Mouse (Mus musculus): Measurements from ENCODE around the gene Zfp78. TPM values are rescaled to one million over a fixed set of nuclear protein-coding genes. Genes with fewer than 3 reads are reported as not detected.
A peak's percentile ranks its signal among the peaks of the same experiment; 100 is the strongest.

Zfp78 gene
- polyA plus RNA-seq (2015; fragmentation: Nextera tagmentation; extraction: Ambion mirVana), result 0.82 and 1.1 TPM in 2 replicates

DNA sequence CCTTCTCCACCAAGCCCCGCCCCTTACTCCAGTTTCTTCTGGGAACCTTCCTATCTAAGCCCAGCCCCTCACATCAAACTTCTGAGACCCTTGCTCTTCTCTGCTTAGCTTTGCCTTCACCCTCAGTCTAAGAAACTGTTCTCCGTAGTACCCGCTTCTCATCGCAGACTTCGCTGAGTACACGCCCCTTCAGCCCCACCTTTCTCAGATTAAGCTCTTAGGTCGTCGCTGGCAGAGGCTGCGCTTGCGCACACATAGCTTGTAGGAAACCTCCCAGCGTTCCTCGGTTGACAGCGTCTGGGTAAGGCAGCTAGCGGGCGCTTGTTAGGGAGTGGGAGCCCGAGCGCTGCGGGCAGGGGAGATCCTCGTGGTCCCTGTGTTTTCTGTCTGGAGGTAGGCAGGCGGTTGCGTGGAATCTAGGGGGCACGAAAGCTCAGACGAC, at the start of gene Zfp78:
Zfp78 (plus strand) TSS at position 234 of the 442 bp plus-strand sequence.
- Histone ChIP-seq H3K36me3 (ENCODE audit: control insufficient read depth, insufficient read depth) (no peaks in the 10 kb centered on the region), H3K4me1 (replicated peaks; ENCODE audit: control insufficient read depth, insufficient read depth, low read length) (no peaks in the 10 kb centered on the region), H3K9me3 (ENCODE audit: control insufficient read depth) (no peaks in the 10 kb centered on the region), H3K9ac (ENCODE audit: low read depth, low read length) (peak within 1 kb of the TSS; percentile 50), H3K27me3 (replicated peaks; ENCODE audit: control insufficient read depth, insufficient read depth, low read length) (no peaks in the 10 kb centered on the region), H3K4me2 (replicated peaks; ENCODE audit: low read depth) (peak within 1 kb of the TSS; percentile 74), H3K27ac (ENCODE audit: low read depth, low read length) (peak within 1 kb of the TSS; percentile 76), H3K4me3 (ENCODE audit: low read depth, low read length) (peak within 1 kb of the TSS; percentile 50)
- ATAC-seq, result peak; percentile 82
- WGBS, result under 1% methylated on average over 23 of the region's 23 CpGs
- peak; percentile 57 for TF ChIP-seq CTCF (IDR thresholded peaks at IDR 0.05; ENCODE audit: low read depth)

DNA sequence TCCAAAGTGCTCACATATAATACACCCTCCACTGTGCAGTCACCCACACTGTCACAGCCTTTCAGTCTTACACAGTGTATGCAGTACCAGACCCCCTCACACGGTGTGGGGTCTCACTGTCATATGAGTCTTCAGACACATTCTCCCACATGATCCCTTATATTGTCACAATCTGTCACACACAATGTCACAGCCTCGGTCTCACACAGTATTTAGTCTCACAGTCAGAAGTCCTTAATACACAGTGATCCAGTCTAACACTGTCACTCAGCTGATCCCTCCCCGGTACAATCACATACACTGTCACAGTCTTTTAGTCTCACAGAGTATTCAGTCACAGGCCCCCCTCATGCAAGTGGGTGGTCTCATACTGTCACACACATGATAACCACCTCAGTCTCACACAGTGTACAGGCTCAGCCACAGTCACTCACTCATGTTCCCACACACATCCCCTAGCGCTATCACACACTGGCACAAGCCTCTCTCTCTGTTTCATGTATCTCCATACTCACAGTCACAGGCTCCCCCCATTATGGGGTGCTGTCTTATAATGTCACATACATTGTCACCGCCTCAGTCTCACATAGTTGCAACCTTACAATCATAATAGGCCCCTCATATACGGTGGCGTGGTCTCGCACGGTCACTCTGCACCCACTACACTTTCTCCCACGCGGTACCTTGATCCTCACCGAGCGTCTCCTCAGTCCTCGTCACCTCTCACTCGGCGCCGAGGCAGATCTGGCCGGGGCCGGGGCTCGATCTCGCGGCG, 32.4 kb upstream of the Zfp78 start:
- Histone ChIP-seq H3K4me3 (ENCODE audit: low read depth, low read length) (peak overlapping the region; percentile 42), H3K27me3 (replicated peaks; ENCODE audit: control insufficient read depth, insufficient read depth, low read length) (no peaks in the 10 kb centered on the region), H3K27ac (ENCODE audit: low read depth, low read length) (0 out of 2 replicates have a peak overlapping the region, but pooled peaks have one; percentile 1), H3K9ac (ENCODE audit: low read depth, low read length) (peak overlapping the region; percentile 45), H3K36me3 (ENCODE audit: control insufficient read depth, insufficient read depth) (no peaks in the 10 kb centered on the region), H3K4me1 (replicated peaks; ENCODE audit: control insufficient read depth, insufficient read depth, low read length) (no peaks in the 10 kb centered on the region), H3K4me2 (replicated peaks; ENCODE audit: low read depth) (peak overlapping the region; percentile 64), H3K9me3 (ENCODE audit: control insufficient read depth) (no peaks in the 10 kb centered on the region)
- TF ChIP-seq CTCF (IDR thresholded peaks at IDR 0.05; ENCODE audit: low read depth), result no peak
- ATAC-seq, result peak; percentile 32; the same call in 1 of the 2 replicates
- WGBS, result 15% methylated on average over 23 of the region's 23 CpGs

DNA sequence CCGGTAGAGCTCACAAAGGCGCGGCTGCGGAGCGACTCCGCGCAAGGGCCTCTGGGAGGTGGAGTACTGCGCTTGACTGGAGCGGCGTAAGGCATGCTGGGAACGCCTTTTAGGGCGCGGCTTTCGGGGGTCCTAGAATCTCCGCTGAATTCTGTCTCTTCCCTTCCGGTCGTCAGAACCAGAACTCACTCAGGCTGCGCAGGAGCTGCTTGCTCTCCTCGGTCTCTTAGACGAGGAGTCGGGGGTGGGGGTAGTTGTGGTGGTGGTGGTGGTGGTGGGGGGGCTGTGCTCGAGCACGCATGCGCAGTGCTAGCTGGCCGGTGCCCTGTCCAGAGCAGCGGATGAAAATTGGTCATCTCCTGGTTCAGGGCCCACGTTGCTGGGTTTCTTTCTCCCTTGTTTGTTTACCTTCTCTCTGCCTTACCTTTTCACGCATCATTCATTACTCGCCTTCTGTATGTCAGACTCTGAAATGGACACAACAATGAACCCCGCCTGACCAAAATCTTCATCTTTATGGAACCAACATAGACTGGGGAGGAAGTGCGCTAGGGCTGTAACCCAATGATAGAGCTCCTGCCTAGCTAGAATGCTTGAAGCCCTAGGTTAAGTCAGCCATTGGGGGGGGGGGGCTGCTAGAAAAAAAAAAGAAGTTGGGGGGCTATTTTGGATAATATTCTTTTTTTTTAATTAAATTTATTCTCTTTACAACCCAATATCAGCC, 31.7 kb upstream of the Zfp78 start, which contains the start of gene Zfp583:
Zfp583 (minus strand) TSS at position 53 of the 724 bp plus-strand sequence.
- peak; percentile 89 for ATAC-seq
- Histone ChIP-seq H3K36me3 (ENCODE audit: control insufficient read depth, insufficient read depth) (no peaks in the 10 kb centered on the region), H3K9ac (ENCODE audit: low read depth, low read length) (peak within 1 kb of the TSS; percentile 45), H3K4me2 (replicated peaks; ENCODE audit: low read depth) (peak within 1 kb of the TSS; percentile 64), H3K4me3 (ENCODE audit: low read depth, low read length) (peak within 1 kb of the TSS; percentile 42), H3K4me1 (replicated peaks; ENCODE audit: control insufficient read depth, insufficient read depth, low read length) (no peaks in the 10 kb centered on the region), H3K27me3 (replicated peaks; ENCODE audit: control insufficient read depth, insufficient read depth, low read length) (no peaks in the 10 kb centered on the region), H3K27ac (ENCODE audit: low read depth, low read length) (0 out of 2 replicates have a peak within 1 kb of the TSS, but pooled peaks have one; percentile 1), H3K9me3 (ENCODE audit: control insufficient read depth) (no peaks in the 10 kb centered on the region)
- WGBS, result 7% methylated on average over 31 of the region's 31 CpGs
- no peak for TF ChIP-seq CTCF (IDR thresholded peaks at IDR 0.05; ENCODE audit: low read depth)

DNA sequence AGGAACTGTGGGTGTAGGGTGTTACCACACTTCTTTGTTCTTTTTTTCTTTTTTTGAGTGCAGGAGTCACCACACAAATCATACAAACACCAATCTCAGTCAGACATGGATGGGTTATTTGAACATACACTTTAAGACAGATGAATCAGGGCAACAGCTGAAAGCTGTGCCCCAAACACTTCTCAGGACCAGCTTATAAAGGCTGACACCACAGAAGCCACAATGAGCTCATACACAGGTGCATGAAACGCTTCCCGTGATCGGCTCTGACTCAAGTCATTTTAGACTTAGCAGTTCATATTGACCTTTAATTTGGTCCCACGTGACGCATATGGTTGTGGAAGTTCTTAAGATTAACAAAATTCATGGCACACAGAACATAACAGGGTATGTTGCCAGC, 23.2 kb upstream of the Zfp78 start:
- H3K27me3 ChIP-seq (replicated peaks; ENCODE audit: control insufficient read depth, insufficient read depth, low read length), result no peaks in the 10 kb centered on the region
- no peak for ATAC-seq
- 83% methylated on average over 5 of the region's 5 CpGs for WGBS
- H3K9me3 ChIP-seq (ENCODE audit: control insufficient read depth), result no peaks in the 10 kb centered on the region
- H3K4me3 ChIP-seq (ENCODE audit: low read depth, low read length), result no peak overlapping the region
- H3K36me3 ChIP-seq (ENCODE audit: control insufficient read depth, insufficient read depth), result no peaks in the 10 kb centered on the region
- no peak overlapping the region for H3K27ac ChIP-seq (ENCODE audit: low read depth, low read length)
- no peaks in the 10 kb centered on the region for H3K4me1 ChIP-seq (replicated peaks; ENCODE audit: control insufficient read depth, insufficient read depth, low read length)
- H3K4me2 ChIP-seq (replicated peaks; ENCODE audit: low read depth), result no peak overlapping the region
- TF ChIP-seq CTCF (IDR thresholded peaks at IDR 0.05; ENCODE audit: low read depth), result no peak
- no peak overlapping the region for H3K9ac ChIP-seq (ENCODE audit: low read depth, low read length)

DNA sequence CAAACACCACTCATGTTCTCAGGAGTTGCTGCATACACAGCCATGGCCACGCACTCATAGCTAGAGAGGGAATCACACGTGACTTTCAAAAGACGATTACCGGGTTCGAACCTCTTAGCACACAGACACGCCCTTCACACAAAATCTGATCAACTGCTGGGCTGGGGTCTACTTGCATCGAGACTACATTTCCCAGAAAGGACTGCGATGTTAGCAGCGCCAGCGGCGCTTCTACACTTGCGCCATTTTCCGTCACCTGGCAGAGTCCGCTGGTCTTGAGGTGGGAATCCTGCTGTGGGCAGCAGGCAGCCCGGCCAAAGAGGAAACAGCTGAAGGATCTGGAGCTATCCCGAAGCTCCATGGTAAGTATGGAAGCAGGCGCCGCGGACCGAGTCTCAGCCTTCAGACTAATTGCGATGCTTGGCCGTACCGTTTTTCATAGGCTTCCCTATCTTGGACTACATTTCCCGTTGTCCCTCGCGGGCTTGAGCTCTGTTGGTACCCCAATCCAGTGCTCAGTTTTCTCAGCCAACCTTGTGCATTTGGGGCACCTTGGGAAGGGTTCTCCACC, 19.5 kb upstream of the Zfp78 start, which contains the start of gene Gm3854:
Gm3854 (plus strand) TSS at position 259 of the 571 bp plus-strand sequence.
- Histone ChIP-seq H3K4me3 (ENCODE audit: low read depth, low read length) (peak within 1 kb of the TSS; percentile 56), H3K36me3 (ENCODE audit: control insufficient read depth, insufficient read depth) (no peaks in the 10 kb centered on the region), H3K9ac (ENCODE audit: low read depth, low read length) (no peak within 1 kb of the TSS; the same call in 1 of the 2 replicates), H3K9me3 (ENCODE audit: control insufficient read depth) (no peaks in the 10 kb centered on the region), H3K4me2 (replicated peaks; ENCODE audit: low read depth) (peak within 1 kb of the TSS; percentile 75), H3K27me3 (replicated peaks; ENCODE audit: control insufficient read depth, insufficient read depth, low read length) (no peaks in the 10 kb centered on the region), H3K27ac (ENCODE audit: low read depth, low read length) (no peak within 1 kb of the TSS), H3K4me1 (replicated peaks; ENCODE audit: control insufficient read depth, insufficient read depth, low read length) (no peaks in the 10 kb centered on the region)
- 1% methylated on average over 26 of the region's 26 CpGs for WGBS
- ATAC-seq, result no peak
- no peak for TF ChIP-seq CTCF (IDR thresholded peaks at IDR 0.05; ENCODE audit: low read depth)

DNA sequence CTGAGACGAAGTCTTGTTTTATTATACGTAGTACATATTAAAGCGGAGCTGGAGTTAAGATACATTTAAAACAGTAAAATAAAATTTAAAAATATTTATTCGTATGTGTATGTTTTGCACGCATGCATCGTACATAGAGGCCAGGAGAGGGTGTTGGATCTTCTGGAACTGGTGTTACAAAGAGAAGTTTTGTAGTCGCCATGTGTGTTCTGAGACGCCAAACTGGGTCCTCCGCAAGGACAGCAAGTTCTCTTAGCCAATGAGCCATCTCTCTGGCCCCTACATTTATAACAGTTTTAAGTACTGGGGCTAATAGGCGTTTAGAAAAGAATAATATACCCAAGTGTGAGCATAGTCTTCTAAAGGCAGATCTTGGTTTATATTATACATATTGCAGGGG, 19.0 kb upstream of the Zfp78 start:
- peak overlapping the region; percentile 75 for H3K4me2 ChIP-seq (replicated peaks; ENCODE audit: low read depth)
- no peak overlapping the region for H3K27ac ChIP-seq (ENCODE audit: low read depth, low read length)
- H3K4me1 ChIP-seq (replicated peaks; ENCODE audit: control insufficient read depth, insufficient read depth, low read length), result no peaks in the 10 kb centered on the region
- WGBS, result 32% methylated on average over 10 of the region's 10 CpGs
- H3K36me3 ChIP-seq (ENCODE audit: control insufficient read depth, insufficient read depth), result no peaks in the 10 kb centered on the region
- peak overlapping the region; percentile 56 for H3K4me3 ChIP-seq (ENCODE audit: low read depth, low read length)
- ATAC-seq, result no peak
- H3K9ac ChIP-seq (ENCODE audit: low read depth, low read length), result no peak overlapping the region; the same call in 1 of the 2 replicates
- no peaks in the 10 kb centered on the region for H3K9me3 ChIP-seq (ENCODE audit: control insufficient read depth)
- no peak for TF ChIP-seq CTCF (IDR thresholded peaks at IDR 0.05; ENCODE audit: low read depth)
- no peaks in the 10 kb centered on the region for H3K27me3 ChIP-seq (replicated peaks; ENCODE audit: control insufficient read depth, insufficient read depth, low read length)

All from intestine, postnatal 0 days (tissue).